8 mouse cellular contexts compared by ENCODE assay signal in genomic region chr14:105333475-105334094, GRCm38 (mm10).
DNase-seq lines count a peak whose midpoint lies in the region; ATAC-seq and TF ChIP-seq lines count a peak whose summit lies in the region.

No protein-coding gene starts in this region.

- no peaks in the 10 kb centered on the region for H3K36me3 ChIP-seq in kidney, postnatal 0 days (ENCODE audit: insufficient read depth, low read length)
- H3K36me3 ChIP-seq in forebrain, embryonic 10.5 days (replicated peaks): no peaks in the 10 kb centered on the region
- H3K36me3 ChIP-seq in limb, embryonic 10.5 days: no peaks in the 10 kb centered on the region

- 69% methylated on average over 16 of the region's 16 CpGs for WGBS in kidney, postnatal 0 days
- 48% methylated on average over 16 of the region's 16 CpGs for WGBS in forebrain, embryonic 10.5 days
- WGBS in limb, embryonic 10.5 days: 78% methylated on average over 16 of the region's 16 CpGs

- ATAC-seq in kidney, postnatal 0 days (replicated peaks; ENCODE audit: low FRiP score, low read depth): no peak

- no peaks in the 10 kb centered on the region for H3K9me3 ChIP-seq in kidney, postnatal 0 days (replicated peaks; ENCODE audit: low read length)
- H3K9me3 ChIP-seq in forebrain, embryonic 10.5 days: no peaks in the 10 kb centered on the region
- no peaks in the 10 kb centered on the region for H3K9me3 ChIP-seq in limb, embryonic 10.5 days (replicated peaks)

- H3K4me3 ChIP-seq in kidney, postnatal 0 days (replicated peaks; ENCODE audit: low read depth, low read length): no peak overlapping the region
- peak overlapping the region; percentile 31; the same call in 1 of the 2 replicates for H3K4me3 ChIP-seq in forebrain, embryonic 10.5 days
- no peak overlapping the region for H3K4me3 ChIP-seq in limb, embryonic 10.5 days

- no peak overlapping the region for H3K9ac ChIP-seq in kidney, postnatal 0 days (ENCODE audit: low read depth, low read length)

- peaks cover 6% of the 10 kb centered on the region; the same call in 1 of the 2 replicates for H3K4me1 ChIP-seq in kidney, postnatal 0 days (replicated peaks; ENCODE audit: insufficient read depth, low read length)
- H3K4me1 ChIP-seq in forebrain, embryonic 10.5 days: peaks cover 15% of the 10 kb centered on the region
- peaks cover 11% of the 10 kb centered on the region for H3K4me1 ChIP-seq in limb, embryonic 10.5 days

- DNase-seq in kidney, postnatal 0 days (ENCODE audit: low spot score): no peak
- DNase-seq in kidney, postnatal 4 days: no peak
- DNase-seq in forebrain, embryonic 10.5 days (ENCODE audit: extremely low spot score, low spot score): peak; percentile 24
- peak; percentile 39 to 63 for DNase-seq in layer of hippocampus, postnatal 14 days (ENCODE audit: low spot score in 2 of 2)
- DNase-seq in right cerebral cortex, adult 2 months (ENCODE audit: low spot score in 2 of 2): peak; percentile 78 to 80
- no peak for DNase-seq in limb, embryonic 10.5 days (ENCODE audit: low spot score)
- DNase-seq in kidney, adult 8-10 months: no peak
- no peak for DNase-seq in gastrocnemius, postnatal 10 days

- peak overlapping the region; percentile 23; the same call in 1 of the 2 replicates for H3K4me2 ChIP-seq in kidney, postnatal 0 days (ENCODE audit: low read length)

- H3K27me3 ChIP-seq in kidney, postnatal 0 days (ENCODE audit: insufficient read depth, low read length): no peaks in the 10 kb centered on the region
- peaks cover 8% of the 10 kb centered on the region for H3K27me3 ChIP-seq in forebrain, embryonic 10.5 days (ENCODE audit: poor library complexity, severe bottlenecking)
- no peaks in the 10 kb centered on the region for H3K27me3 ChIP-seq in limb, embryonic 10.5 days (ENCODE audit: low read depth, poor library complexity, severe bottlenecking)

- TF ChIP-seq CTCF in kidney, postnatal 0 days (IDR thresholded peaks at IDR 0.05; ENCODE audit: low read depth): no peak

- no peak overlapping the region for H3K27ac ChIP-seq in kidney, postnatal 0 days
- peak overlapping the region; percentile 67 for H3K27ac ChIP-seq in forebrain, embryonic 10.5 days
- no peak overlapping the region for H3K27ac ChIP-seq in limb, embryonic 10.5 days

Comparison
In these comparisons a context has a peak if more than half of its experiments do, and no peak if none do; other contexts are left out.
1. DNase-seq: peak in forebrain, embryonic 10.5 days (single experiment), layer of hippocampus, postnatal 14 days (2 of 2) and right cerebral cortex, adult 2 months (2 of 2); none in kidney, postnatal 0 days (single experiment), kidney, postnatal 4 days (0 of 2), limb, embryonic 10.5 days (single experiment), kidney, adult 8-10 months (0 of 2) and gastrocnemius, postnatal 10 days (single experiment).